Mouse (Mus musculus) mouse embryonic stem cell (cell line): ENCODE results near the gene Pabpn1.

Experiments used
- in situ Hi-C, 2 experiments: fragments of 300-500 bp; cut with MboI; formaldehyde crosslinking; loops; 1 replicate in 1 of 2; 3 replicates in 1 of 2; pipeline ENCODE4 v1.14.3; 2019 to 2020; ENCODE audit warnings: low sequenced_read_pairs in 2 of 2, low pct_unique_long_range_greater_than_20kb in 1 of 2, mixed read lengths in 1 of 2; ENCODE audit not compliant: unreplicated experiment in 1 of 2

The Pabpn1 gene

GRCm38 (mm10) chr14:54883154-54884021 is 8.9 kb upstream of the Pabpn1 start, which contains the start of the genes Bcl2l2 and Gm20521:
TSS of gene Bcl2l2 (plus strand) at chr14:54883377.
TSS of gene Gm20521 (plus strand) at chr14:54883441.
- in situ Hi-C loops: no loop called here

- in situ Hi-C loops: no loop called here
These were observed 8.1 kb upstream of the Pabpn1 start for GRCm38 (mm10) chr14:54884022-54884712.

GRCm38 (mm10) chr14:54885309-54885708 is 7.0 kb upstream of the Pabpn1 start:
- in situ Hi-C loops: no loop called here

GRCm38 (mm10) chr14:54893651-54894181 is 1.4 kb downstream of the Pabpn1 start:
- in situ Hi-C loops: no loop called here

GRCm38 (mm10) chr14:54894296-54895151 is 2.2 kb downstream of the Pabpn1 start:
- in situ Hi-C loops: no loop called here

GRCm38 (mm10) chr14:54897445-54897844 is 5.1 kb downstream of the Pabpn1 start:
- in situ Hi-C loops: no loop called here

GRCm38 (mm10) chr14:54900383-54900782 is 8.1 kb downstream of the Pabpn1 start:
- in situ Hi-C loops: loop anchor here (5.0 kb wide), 2 partner anchors 112 to 117 kb away; partner anchors contain the start of gene Ngdn (in 1 of the 2)

- in situ Hi-C loops: loop anchor here (5.0 kb wide), 2 partner anchors 109 to 114 kb away; partner anchors contain the start of gene Ngdn (in 1 of the 2)
These were observed 11.3 kb downstream of the Pabpn1 start for GRCm38 (mm10) chr14:54903641-54904040.

- in situ Hi-C loops: no loop called here
These were observed 16.4 kb downstream of the Pabpn1 start for GRCm38 (mm10) chr14:54908682-54909081.

GRCm38 (mm10) chr14:54912109-54912850 is 20.0 kb downstream of the Pabpn1 start:
- in situ Hi-C loops: no loop called here

- in situ Hi-C loops: no loop called here
These were observed 20.6 kb downstream of the Pabpn1 start, which contains the start of gene Slc22a17 for GRCm38 (mm10) chr14:54912886-54913285. TSS of gene Slc22a17 (minus strand) at chr14:54913132.

GRCm38 (mm10) chr14:54913343-54913742 is 21.0 kb downstream of the Pabpn1 start:
- in situ Hi-C loops: no loop called here

GRCm38 (mm10) chr14:54920076-54920685 is 27.9 kb downstream of the Pabpn1 start:
- in situ Hi-C loops: no loop called here

- in situ Hi-C loops: no loop called here
These were observed 32.5 kb downstream of the Pabpn1 start for GRCm38 (mm10) chr14:54924641-54925348.

GRCm38 (mm10) chr14:54925349-54926342 is 33.3 kb downstream of the Pabpn1 start, which contains the start of gene Efs:
TSS of gene Efs (minus strand) at chr14:54926126.
- in situ Hi-C loops: no loop called here
